ENCODE assay signal across 22 mouse cellular contexts in the genomic region with DNA sequence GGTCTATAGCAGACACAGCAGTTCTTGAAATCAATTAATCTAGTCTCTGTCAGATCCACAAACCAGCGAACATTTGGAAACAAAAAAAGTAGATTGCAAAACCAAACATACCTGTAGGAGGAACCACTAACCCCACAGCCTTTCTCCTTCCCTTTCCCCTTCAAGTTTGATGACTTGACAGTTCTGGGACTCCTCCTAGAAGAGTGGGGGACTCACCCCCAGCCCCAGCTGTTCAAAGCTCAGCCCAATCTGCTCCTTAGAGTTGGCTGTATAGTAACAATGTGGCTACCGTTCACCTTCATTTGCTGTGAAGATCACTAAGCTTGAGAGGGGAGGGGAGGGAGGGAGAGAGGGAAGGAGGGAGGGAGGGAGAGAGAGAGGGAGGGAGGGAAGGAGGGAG.
DNase-seq lines count a peak whose midpoint lies in the region; ATAC-seq and TF ChIP-seq lines count a peak whose summit lies in the region.
"Had no signal": no experiment of that assay in that cellular context is flagged by ENCODE, and none has a peak within 500 bp of the region (broad histone marks: within the 10 kb centered on the region; RNA-seq: fewer than 3 reads in every experiment).

No protein-coding gene starts in this region.

- H3K9ac ChIP-seq in hindbrain, embryonic 11.5 days (ENCODE audit: low read depth, low read length) = no peak overlapping the region
- no peak overlapping the region for H3K9ac ChIP-seq in stomach, postnatal 0 days (ENCODE audit: low read length)
- H3K9ac ChIP-seq: hindbrain, embryonic 14.5 days; limb, embryonic 13.5 days; liver, embryonic 15.5 days; midbrain, embryonic 13.5 days; neural tube, embryonic 13.5 days had no signal

- H3K27me3 ChIP-seq in hindbrain, embryonic 10.5 days (ENCODE audit: insufficient read depth, poor library complexity, severe bottlenecking) = no peaks in the 10 kb centered on the region
- H3K27me3 ChIP-seq in hindbrain, embryonic 11.5 days (ENCODE audit: control insufficient read depth, insufficient read depth, low read length) = no peaks in the 10 kb centered on the region
- H3K27me3 ChIP-seq in stomach, postnatal 0 days (ENCODE audit: control insufficient read depth, insufficient read depth, low read length) = no peaks in the 10 kb centered on the region
- H3K27me3 ChIP-seq: limb, embryonic 13.5 days; liver, embryonic 15.5 days; midbrain, embryonic 13.5 days; neural tube, embryonic 13.5 days had no signal

- no peak for TF ChIP-seq EP300 in stomach, postnatal 0 days (optimal IDR thresholded peaks at IDR 0.05)

- no peak overlapping the region for H3K4me2 ChIP-seq in hindbrain, embryonic 11.5 days (replicated peaks; ENCODE audit: low read depth, low read length)
- no peak overlapping the region for H3K4me2 ChIP-seq in stomach, postnatal 0 days (replicated peaks; ENCODE audit: low read depth)
- H3K4me2 ChIP-seq: heart, embryonic 11.5 days; hindbrain, embryonic 14.5 days; limb, embryonic 13.5 days; liver, embryonic 15.5 days; midbrain, embryonic 13.5 days; neural tube, embryonic 13.5 days had no signal

- H3K4me1 ChIP-seq in hindbrain, embryonic 10.5 days (replicated peaks) = peaks cover 15% of the 10 kb centered on the region; the same call in 1 of the 2 replicates
- no peaks in the 10 kb centered on the region for H3K4me1 ChIP-seq in hindbrain, embryonic 11.5 days (replicated peaks; ENCODE audit: control insufficient read depth, insufficient read depth, low read length)
- no peaks in the 10 kb centered on the region for H3K4me1 ChIP-seq in stomach, postnatal 0 days (replicated peaks; ENCODE audit: control insufficient read depth, insufficient read depth)
- H3K4me1 ChIP-seq: liver, embryonic 15.5 days had no signal

- H3K27ac ChIP-seq in hindbrain, embryonic 10.5 days = 0 out of 2 replicates have a peak overlapping the region, but pooled peaks have one; percentile 56
- no peak overlapping the region for H3K27ac ChIP-seq in hindbrain, embryonic 11.5 days (ENCODE audit: low read depth, low read length)
- no peak overlapping the region for H3K27ac ChIP-seq in gastrocnemius, adult 2 months
- H3K27ac ChIP-seq in stomach, postnatal 0 days (replicated peaks) = no peak overlapping the region
- H3K27ac ChIP-seq: hindbrain, embryonic 14.5 days; limb, embryonic 13.5 days; liver, embryonic 15.5 days; midbrain, embryonic 13.5 days; neural tube, embryonic 13.5 days had no signal

- no peaks in the 10 kb centered on the region for H3K36me3 ChIP-seq in hindbrain, embryonic 10.5 days
- no peaks in the 10 kb centered on the region for H3K36me3 ChIP-seq in hindbrain, embryonic 11.5 days (ENCODE audit: control insufficient read depth, insufficient read depth, low read length)
- H3K36me3 ChIP-seq in stomach, postnatal 0 days (ENCODE audit: control insufficient read depth, insufficient read depth, low read length) = no peaks in the 10 kb centered on the region
- H3K36me3 ChIP-seq: G1E; limb, embryonic 13.5 days; liver, embryonic 15.5 days; midbrain, embryonic 13.5 days; neural tube, embryonic 13.5 days had no signal

- H3K4me3 ChIP-seq in hindbrain, embryonic 10.5 days = no peak overlapping the region
- H3K4me3 ChIP-seq in hindbrain, embryonic 11.5 days (ENCODE audit: low read depth, low read length) = no peak overlapping the region
- H3K4me3 ChIP-seq in gastrocnemius, adult 2 months = no peak overlapping the region
- no peak overlapping the region for H3K4me3 ChIP-seq in stomach, postnatal 0 days (ENCODE audit: low read depth, low read length)
- H3K4me3 ChIP-seq: limb, embryonic 13.5 days; liver, embryonic 15.5 days; midbrain, embryonic 13.5 days; neural tube, embryonic 13.5 days had no signal

- no peaks in the 10 kb centered on the region for H3K9me3 ChIP-seq in hindbrain, embryonic 10.5 days
- H3K9me3 ChIP-seq in hindbrain, embryonic 11.5 days (ENCODE audit: control insufficient read depth, low read length) = no peaks in the 10 kb centered on the region
- no peaks in the 10 kb centered on the region for H3K9me3 ChIP-seq in stomach, postnatal 0 days (ENCODE audit: control insufficient read depth, low read length)
- H3K9me3 ChIP-seq: G1E; limb, embryonic 13.5 days; liver, embryonic 15.5 days; midbrain, embryonic 13.5 days; neural tube, embryonic 13.5 days had no signal

- intact Hi-C loops in gastrocnemius, adult 2 months (cut with DNase I) = no loop called here

- ATAC-seq in hindbrain, embryonic 11.5 days (ENCODE audit: low FRiP score) = no peak
- ATAC-seq in hematopoietic stem cell, adult 5-6 weeks (replicated peaks in 1 of 2; ENCODE audit: insufficient read depth in 1 of 2, low FRiP score in 2 of 2, low TSS enrichment in 1 of 2, low read depth in 1 of 2, poor library complexity in 2 of 2, severe bottlenecking in 2 of 2) = peak; percentile 13 to 26; a peak in 2 of 4 replicates
- ATAC-seq in stomach, postnatal 0 days (ENCODE audit: low FRiP score, low TSS enrichment) = no peak
- ATAC-seq: forebrain, embryonic 16.5 days; midbrain, embryonic 13.5 days had no signal

- TF ChIP-seq CTCF in gastrocnemius, adult 2 months (IDR thresholded peaks at IDR 0.05) = no peak
- TF ChIP-seq CTCF in stomach, postnatal 0 days (IDR thresholded peaks at IDR 0.05; ENCODE audit: low read depth) = no peak

- no peak for DNase-seq in hindbrain, embryonic 10.5 days (ENCODE audit: low spot score)
- DNase-seq in hindbrain, embryonic 11.5 days (ENCODE audit: low spot score) = no peak
- DNase-seq in thymus, postnatal 0 days (ENCODE audit: low spot score) = peak; percentile 80
- DNase-seq in gastrocnemius, adult 2 months = no peak
- DNase-seq in layer of hippocampus, adult 11-12 months (ENCODE audit: low spot score) = no peak
- no peak for DNase-seq in stomach, postnatal 0 days (ENCODE audit: low spot score)
- DNase-seq: adrenal gland, postnatal 25 days; cerebellum, adult 11-12 months; cerebellum, postnatal 25 days; heart, postnatal 10 days; kidney, adult 8-10 months; kidney, postnatal 14 days; right cerebral cortex, adult 18-20 months had no signal

- WGBS in hindbrain, embryonic 10.5 days = 75% methylated on average over 2 of the region's 2 CpGs
- WGBS in hindbrain, embryonic 11.5 days = 64% methylated on average over 2 of the region's 2 CpGs
- WGBS in stomach, postnatal 0 days = 50% methylated on average over 2 of the region's 2 CpGs

Comparison
In these comparisons a context has a peak if more than half of its experiments do, and no peak if none do; other contexts are left out.
1. ATAC-seq: peak in hematopoietic stem cell, adult 5-6 weeks (2 of 2); none in hindbrain, embryonic 11.5 days (single experiment) and stomach, postnatal 0 days (single experiment).